Comparison of ENCODE assay signal across 8 mouse cellular contexts in genomic region chr7:55793952-55794603, GRCm38 (mm10). TPM values are rescaled to one million over a fixed set of nuclear protein-coding genes. Genes with fewer than 3 reads are reported as not detected.
DNase-seq lines count a peak whose midpoint lies in the region; ATAC-seq and TF ChIP-seq lines count a peak whose summit lies in the region.

Tubgcp5 (plus strand) TSS chr7:55794154.

- TF ChIP-seq CTCF in Patski (IDR thresholded peaks at IDR 0.05): no peak

- no peaks in the 10 kb centered on the region for H3K27me3 ChIP-seq in Patski
- no peaks in the 10 kb centered on the region for H3K27me3 ChIP-seq in hindbrain, embryonic 13.5 days

- H3K4me1 ChIP-seq in hindbrain, embryonic 13.5 days (replicated peaks): peaks cover 16% of the 10 kb centered on the region

- in situ Hi-C loops in Patski (cut with MboI; ENCODE audit: low pct_unique_long_range_greater_than_20kb): no loop called here

- no peaks in the 10 kb centered on the region for H3K9me3 ChIP-seq in hindbrain, embryonic 13.5 days

- WGBS in hindbrain, embryonic 13.5 days: under 1% methylated on average over 51 of the region's 51 CpGs

- DNase-seq in Patski (ENCODE audit: low read depth, low spot score): peak; percentile 86
- peak; percentile 98 for DNase-seq in cerebellum, postnatal 14 days
- DNase-seq in frontal cortex, postnatal 14 days (ENCODE audit: low spot score in 2 of 2): peak; percentile 97
- DNase-seq in layer of hippocampus, postnatal 25 days (ENCODE audit: extremely low spot score in 1 of 2, low spot score in 1 of 2): peak; percentile 91 to 96
- peak; percentile 98 for DNase-seq in lung, postnatal 25 days (ENCODE audit: low spot score)
- peak; percentile 98 for DNase-seq in retina, embryonic 14.5 days (ENCODE audit: low spot score)
- DNase-seq in thymus, postnatal 4 days: peak; percentile 97

- peak; percentile 100 for ATAC-seq in Patski
- peak; percentile 100 for ATAC-seq in hindbrain, embryonic 13.5 days (ENCODE audit: low FRiP score)

- POLR2A ChIA-PET in Patski (lab: Charles Lee): no interaction called here

- H3K9ac ChIP-seq in hindbrain, embryonic 13.5 days: peak within 1 kb of the TSS; percentile 91

- CTCF ChIA-PET in Patski (lab: Charles Lee): interaction anchor here (0.8 kb wide), 1 partner anchor 9 kb away, joined by 3 read pairs; no protein-coding TSS in a partner anchor

- H3K27ac ChIP-seq in hindbrain, embryonic 13.5 days: peak within 1 kb of the TSS; percentile 86

- peak within 1 kb of the TSS; percentile 73 for H3K4me3 ChIP-seq in hindbrain, embryonic 13.5 days

- peak within 1 kb of the TSS; percentile 76 for H3K4me2 ChIP-seq in hindbrain, embryonic 13.5 days

- H3K36me3 ChIP-seq in hindbrain, embryonic 13.5 days: peaks cover 27% of the 10 kb centered on the region

RNA-seq across cellular contexts. Expression of gene Tubgcp5, which starts in this region (rescaled TPM):
- polyA plus RNA-seq in Patski (2021): 21.6 TPM
- polyA plus RNA-seq in hindbrain, embryonic 13.5 days (2015; fragmentation: Nextera tagmentation; extraction: Ambion mirVana): 37.1 and 42.0 TPM in 2 replicates
- 10 to 100 TPM; 26.7 to 33.1 TPM for total RNA-seq in layer of hippocampus, postnatal 25 days (2021)

Comparison
In these comparisons a context has a peak if more than half of its experiments do, and no peak if none do; other contexts are left out.
1. Peak in every context shown above with its lines: DNase-seq, ATAC-seq, H3K4me3 ChIP-seq and H3K27ac ChIP-seq.